Mouse (Mus musculus) forebrain, embryonic 14.5 days (tissue): ENCODE results near the gene Idh3b. TPM values are rescaled to one million over a fixed set of nuclear protein-coding genes. Genes with fewer than 3 reads are reported as not detected.

Experiments used
- ATAC-seq: fragments of 200-750 bp; cut with Nextera tagmentation; 2 replicates; pipeline ENCODE4 v1.8.0; 2017; ENCODE audit warnings: mild to moderate bottlenecking, moderate library complexity
- DNase-seq: peaks from one replicate; pipeline ENCODE4 v3.0.0-alpha.2; 2015; ENCODE audit warnings: low spot score
- H3K27ac ChIP-seq: fragments of 300-500 bp; sonication (generic); 2 replicates; pipeline ENCODE4 v1.5.1; 2014; ENCODE audit warnings: low read depth, mild to moderate bottlenecking, control low read depth, low read length, moderate library complexity
- H3K27me3 ChIP-seq: fragments of 300-500 bp; sonication (generic); replicated peaks from 2 replicates; pipeline ENCODE4 v1.6.1; 2014; ENCODE audit warnings: low read length, control low read depth, mixed read lengths; ENCODE audit not compliant: control insufficient read depth, insufficient read depth
- H3K36me3 ChIP-seq: fragments of 300-500 bp; sonication (generic); 2 replicates; pipeline ENCODE4 v1.6.1; 2014; ENCODE audit warnings: low read length, control low read depth; ENCODE audit not compliant: control insufficient read depth, insufficient read depth
- H3K4me1 ChIP-seq: fragments of 300-500 bp; sonication (generic); 2 replicates; pipeline ENCODE4 v1.6.1; 2014; ENCODE audit warnings: antibody characterized with exemption, low read length, control low read depth; ENCODE audit not compliant: control insufficient read depth, insufficient read depth
- H3K4me2 ChIP-seq: fragments of 300-500 bp; sonication (generic); 2 replicates; pipeline ENCODE4 v1.6.1; 2014; ENCODE audit warnings: mild to moderate bottlenecking, control low read depth, low read length
- H3K4me3 ChIP-seq: fragments of 300-500 bp; sonication (generic); 2 replicates; pipeline ENCODE4 v1.5.1; 2014; ENCODE audit warnings: low read depth, low read length, control low read depth
- H3K9ac ChIP-seq: fragments of 300-500 bp; sonication (generic); 2 replicates; pipeline ENCODE4 v1.6.1; 2014; ENCODE audit warnings: mild to moderate bottlenecking, low read length, control low read depth, moderate library complexity
- H3K9me3 ChIP-seq: fragments of 300-500 bp; sonication (generic); replicated peaks from 2 replicates; pipeline ENCODE4 v1.6.1; 2016; ENCODE audit warnings: low read length, control low read depth, mixed read lengths; ENCODE audit not compliant: control insufficient read depth
- WGBS: fragments of 180-500 bp; shearing (Covaris S2); extraction: QIAGEN DNeasy Blood & Tissue Kit; methylation state at CpG from one replicate; pipeline ENCODE4 v1.1.7; 2014; 5-methylcytosine and 5-hydroxymethylcytosine counted together
- polyA plus RNA-seq: library from polyadenylated mRNA; unstranded; fragments of >200 nt; fragmentation: Nextera tagmentation; extraction: Ambion mirVana; gene quantifications from 2 replicates; pipeline ENCODE4 v1.2.1, GENCODE M21; 2014

Idh3b gene
- polyA plus RNA-seq = 178 and 184 TPM in 2 replicates

GRCm38 (mm10) chr2:130283854-130284654, at the start of gene Idh3b:
TSS of gene Idh3b (minus strand) at chr2:130284547.
- under 1% methylated on average over 51 of the region's 51 CpGs for WGBS
- peaks cover 3% of the 10 kb centered on the region; the same call in 1 of the 2 replicates for H3K4me1 ChIP-seq
- H3K9ac ChIP-seq = peak within 1 kb of the TSS; percentile 83
- H3K4me3 ChIP-seq = peak within 1 kb of the TSS; percentile 75
- peaks cover 31% of the 10 kb centered on the region for H3K36me3 ChIP-seq
- H3K27me3 ChIP-seq = no peaks in the 10 kb centered on the region
- DNase-seq = peak; percentile 92
- no peaks in the 10 kb centered on the region for H3K9me3 ChIP-seq
- H3K27ac ChIP-seq = peak within 1 kb of the TSS; percentile 6; the same call in 1 of the 2 replicates
- peak within 1 kb of the TSS; percentile 95 for H3K4me2 ChIP-seq
- peak; percentile 93 for ATAC-seq

- Histone ChIP-seq H3K27ac (no peak overlapping the region), H3K9ac (no peak overlapping the region), H3K9me3 (no peaks in the 10 kb centered on the region), H3K27me3 (no peaks in the 10 kb centered on the region), H3K4me2 (no peak overlapping the region), H3K4me3 (no peak overlapping the region), H3K4me1 (no peaks in the 10 kb centered on the region), H3K36me3 (no peaks in the 10 kb centered on the region)
- WGBS = 90% methylated on average over 2 of the region's 2 CpGs
- DNase-seq = no peak
- no peak for ATAC-seq
These were observed 45.2 kb upstream of the Idh3b start for GRCm38 (mm10) chr2:130329502-130329901.

DNA sequence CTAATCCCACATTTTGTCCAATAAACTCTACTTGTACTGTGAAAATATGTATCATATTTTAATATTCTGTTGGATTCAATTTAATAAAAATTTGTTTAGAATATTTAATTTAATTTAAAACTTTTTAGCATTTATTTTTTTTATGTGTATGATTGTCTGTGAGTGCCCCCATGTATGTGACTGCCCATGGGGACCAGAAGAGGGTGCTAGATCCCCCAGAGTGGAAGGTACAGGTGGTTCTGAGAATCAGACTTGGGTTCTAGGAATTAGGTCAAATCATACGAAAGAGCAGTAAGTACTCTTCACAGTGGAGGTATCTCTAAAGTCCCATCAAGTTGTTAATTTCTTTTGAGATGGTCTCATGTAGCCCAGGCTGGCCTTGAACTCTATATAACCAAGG, 42.7 kb upstream of the Idh3b start:
- DNase-seq = no peak
- H3K4me2 ChIP-seq = no peak overlapping the region
- H3K9me3 ChIP-seq = no peaks in the 10 kb centered on the region
- no peak overlapping the region for H3K4me3 ChIP-seq
- no peak for ATAC-seq
- H3K4me1 ChIP-seq = no peaks in the 10 kb centered on the region
- H3K9ac ChIP-seq = no peak overlapping the region
- WGBS = 63% methylated on average over 1 of the region's 1 CpGs
- H3K27ac ChIP-seq = no peak overlapping the region
- H3K36me3 ChIP-seq = no peaks in the 10 kb centered on the region
- H3K27me3 ChIP-seq = no peaks in the 10 kb centered on the region

DNA sequence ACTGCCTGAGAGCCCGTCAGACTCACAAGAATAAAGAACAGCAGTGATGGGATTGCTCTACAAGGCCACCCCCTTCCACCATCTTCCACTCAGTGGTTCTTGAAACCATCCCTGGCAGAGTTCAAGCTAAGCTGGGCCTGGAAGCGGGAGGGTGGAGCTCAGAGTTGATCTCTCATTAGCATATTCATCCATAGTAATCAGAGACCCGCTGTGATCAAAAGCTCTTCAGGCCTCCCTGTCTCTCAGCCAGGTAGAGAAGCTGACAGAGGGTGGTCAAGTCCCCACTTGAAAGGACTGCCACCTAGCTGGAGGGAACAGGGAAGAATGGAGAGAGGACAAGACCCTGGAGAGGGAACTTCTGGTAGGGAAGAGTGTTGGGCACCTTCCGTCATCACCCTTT, 18.7 kb upstream of the Idh3b start:
- Histone ChIP-seq H3K9me3 (no peaks in the 10 kb centered on the region), H3K4me2 (no peak overlapping the region), H3K27me3 (no peaks in the 10 kb centered on the region), H3K27ac (no peak overlapping the region), H3K4me1 (no peaks in the 10 kb centered on the region), H3K36me3 (peaks cover 44% of the 10 kb centered on the region), H3K9ac (no peak overlapping the region), H3K4me3 (no peak overlapping the region)
- WGBS = 40% methylated on average over 4 of the region's 4 CpGs
- DNase-seq (no peak), ATAC-seq (no peak)

GRCm38 (mm10) chr2:130297580-130297979, 13.2 kb upstream of the Idh3b start:
- Histone ChIP-seq H3K27me3 (no peaks in the 10 kb centered on the region), H3K27ac (no peak overlapping the region), H3K36me3 (peaks cover 16% of the 10 kb centered on the region), H3K9ac (no peak overlapping the region), H3K4me2 (no peak overlapping the region), H3K9me3 (no peaks in the 10 kb centered on the region), H3K4me3 (no peak overlapping the region), H3K4me1 (peaks cover 6% of the 10 kb centered on the region)
- DNase-seq = no peak
- ATAC-seq = no peak
- 84% methylated on average over 9 of the region's 9 CpGs for WGBS

- ATAC-seq (no peak), DNase-seq (peak; percentile 17)
- Histone ChIP-seq H3K4me2 (peak overlapping the region; percentile 67), H3K27ac (peak overlapping the region; percentile 81; the same call in 1 of the 2 replicates), H3K9me3 (no peaks in the 10 kb centered on the region), H3K4me1 (peaks cover 6% of the 10 kb centered on the region), H3K27me3 (no peaks in the 10 kb centered on the region), H3K4me3 (peak overlapping the region; percentile 71), H3K9ac (peak overlapping the region; percentile 83), H3K36me3 (peaks cover 16% of the 10 kb centered on the region)
- 4% methylated on average over 20 of the region's 20 CpGs for WGBS
These were observed 11.9 kb upstream of the Idh3b start for GRCm38 (mm10) chr2:130296134-130296745.

DNA sequence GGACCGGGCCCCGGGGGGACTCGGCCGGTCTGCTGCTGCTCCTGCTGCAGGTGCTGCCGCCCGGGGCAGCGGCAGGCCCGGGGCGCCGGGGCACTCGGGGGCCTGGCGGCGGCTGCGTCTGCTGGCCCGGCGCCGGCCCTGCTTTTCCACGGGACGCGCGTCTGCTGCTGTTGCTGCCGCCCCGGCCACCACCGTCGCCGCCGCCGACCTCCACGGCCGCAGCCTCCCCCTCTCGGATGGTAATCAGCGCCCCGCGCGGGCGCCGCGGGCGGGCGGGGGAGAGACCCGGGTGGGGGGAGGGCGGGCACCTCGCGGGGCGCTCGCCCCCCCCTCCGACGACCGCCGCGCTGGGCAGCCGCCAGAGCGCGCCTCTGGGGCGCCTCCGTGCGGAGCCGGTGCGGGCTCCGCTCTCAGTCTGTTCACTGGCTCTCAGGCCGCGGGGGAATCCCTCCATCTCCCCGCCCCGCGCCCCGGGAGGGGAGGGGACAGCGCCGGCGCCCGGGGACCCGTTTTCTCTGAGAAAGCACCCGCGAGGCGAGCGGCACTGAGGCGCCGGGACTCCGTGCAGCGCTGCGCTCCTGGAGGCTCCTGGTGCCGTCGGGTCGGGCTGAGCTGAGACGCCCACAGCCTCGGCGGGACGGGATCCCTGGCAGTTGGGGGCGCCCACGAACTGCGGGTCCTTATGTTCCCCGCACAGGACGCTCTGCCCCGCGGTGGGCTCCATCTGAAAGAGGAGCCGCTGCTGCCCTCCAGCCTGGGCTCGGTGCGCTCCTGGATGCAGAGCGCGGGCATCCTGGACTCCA, 11.2 kb upstream of the Idh3b start:
- H3K4me1 ChIP-seq = peaks cover 6% of the 10 kb centered on the region
- peak overlapping the region; percentile 81 for H3K27ac ChIP-seq
- H3K36me3 ChIP-seq = peaks cover 13% of the 10 kb centered on the region
- peak; percentile 81 for ATAC-seq
- H3K4me3 ChIP-seq = peak overlapping the region; percentile 71
- H3K9me3 ChIP-seq = no peaks in the 10 kb centered on the region
- DNase-seq = peak; percentile 81
- peak overlapping the region; percentile 67 for H3K4me2 ChIP-seq
- under 1% methylated on average over 50 of the region's 99 CpGs for WGBS
- H3K27me3 ChIP-seq = no peaks in the 10 kb centered on the region
- H3K9ac ChIP-seq = peak overlapping the region; percentile 83

GRCm38 (mm10) chr2:130294936-130295277, 10.6 kb upstream of the Idh3b start, which contains the start of gene Ebf4:
TSS of gene Ebf4 (plus strand) at chr2:130295169.
- peak; percentile 77 for ATAC-seq
- no peaks in the 10 kb centered on the region for H3K9me3 ChIP-seq
- no peaks in the 10 kb centered on the region for H3K27me3 ChIP-seq
- peak within 1 kb of the TSS; percentile 67 for H3K4me2 ChIP-seq
- H3K9ac ChIP-seq = peak within 1 kb of the TSS; percentile 83
- H3K27ac ChIP-seq = peak within 1 kb of the TSS; percentile 81
- peak; percentile 81 for DNase-seq
- H3K4me1 ChIP-seq = peaks cover 6% of the 10 kb centered on the region
- H3K36me3 ChIP-seq = peaks cover 9% of the 10 kb centered on the region; the same call in 1 of the 2 replicates
- H3K4me3 ChIP-seq = peak within 1 kb of the TSS; percentile 71
- WGBS = 1% methylated on average over 35 of the region's 39 CpGs
